Mouse (Mus musculus): ENCODE results near the gene Ccdc88b.

DNA sequence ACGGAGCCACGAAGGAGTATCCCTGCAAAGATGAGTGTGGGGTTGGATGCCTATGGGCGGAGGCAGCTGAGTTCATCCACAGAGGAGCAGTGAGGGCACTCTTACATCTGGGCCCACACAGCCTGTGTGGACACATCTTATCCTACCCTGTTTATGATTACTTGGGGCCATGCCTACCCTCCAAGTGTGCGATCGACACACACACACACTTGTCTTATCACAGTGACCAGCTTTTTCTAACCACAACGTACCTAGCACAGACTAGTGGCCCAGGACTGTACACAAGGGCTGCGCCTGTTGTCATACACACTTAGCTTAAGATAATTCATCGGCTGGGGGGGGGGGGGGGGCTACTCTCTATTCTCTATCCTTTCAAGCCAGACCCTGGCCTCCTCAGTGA lies 25.6 kb downstream of the Ccdc88b start:
- TF ChIP-seq GATA1 (IDR thresholded peaks at IDR 0.05; ENCODE audit: borderline replicate concordance, low read length) (no peak), FLI1 (IDR thresholded peaks at IDR 0.05; ENCODE audit: low read length) (no peak)
